Mouse (Mus musculus) forebrain, embryonic 15.5 days (tissue): ENCODE data around the gene Nrtn. TPM values are rescaled to one million over a fixed set of nuclear protein-coding genes. Genes with fewer than 3 reads are reported as not detected.

ENCODE experiments used
- ATAC-seq: fragments of 200-750 bp; cut with Nextera tagmentation; replicated peaks from 2 replicates; pipeline ENCODE4 v1.8.0; 2017; ENCODE audit warnings: mild to moderate bottlenecking, moderate TSS enrichment, moderate library complexity
- H3K27ac ChIP-seq: fragments of 300-500 bp; sonication (generic); replicated peaks from 2 replicates; pipeline ENCODE4 v1.5.1; 2015; ENCODE audit warnings: mild to moderate bottlenecking, inconsistent platforms
- H3K27me3 ChIP-seq: fragments of 300-500 bp; sonication (generic); 2 replicates; pipeline ENCODE4 v1.6.1; 2015; ENCODE audit warnings: inconsistent platforms
- H3K36me3 ChIP-seq: fragments of 300-500 bp; sonication (generic); 2 replicates; pipeline ENCODE4 v1.6.1; 2015; ENCODE audit warnings: mild to moderate bottlenecking, inconsistent platforms
- H3K4me1 ChIP-seq: fragments of 300-500 bp; sonication (generic); 2 replicates; pipeline ENCODE4 v1.6.1; 2015; ENCODE audit warnings: inconsistent platforms
- H3K4me2 ChIP-seq: fragments of 300-500 bp; sonication (generic); replicated peaks from 2 replicates; pipeline ENCODE4 v1.6.1; 2015; ENCODE audit warnings: mild to moderate bottlenecking, inconsistent platforms
- H3K4me3 ChIP-seq: fragments of 300-500 bp; sonication (generic); 2 replicates; pipeline ENCODE4 v1.5.1; 2015; ENCODE audit warnings: mild to moderate bottlenecking, inconsistent platforms
- H3K9ac ChIP-seq: fragments of 300-500 bp; sonication (generic); replicated peaks from 2 replicates; pipeline ENCODE4 v1.6.1; 2015; ENCODE audit warnings: mild to moderate bottlenecking, inconsistent platforms
- H3K9me3 ChIP-seq: fragments of 300-500 bp; sonication (generic); 2 replicates; pipeline ENCODE4 v1.6.1; 2016; ENCODE audit warnings: inconsistent platforms
- WGBS: fragments of 180-500 bp; shearing (Covaris S2); methylation state at CpG from one replicate; pipeline ENCODE4 v1.1.7; 2015; ENCODE audit warnings: mixed read lengths; 5-methylcytosine and 5-hydroxymethylcytosine counted together
- polyA plus RNA-seq: library from polyadenylated mRNA; unstranded; fragments of >200 nt; fragmentation: Nextera tagmentation; extraction: Ambion mirVana; gene quantifications from 2 replicates; pipeline ENCODE4 v1.2.1, GENCODE M21; 2015

Nrtn gene
- polyA plus RNA-seq, 1 experiment from 2014 or later = 1.2 TPM

DNA sequence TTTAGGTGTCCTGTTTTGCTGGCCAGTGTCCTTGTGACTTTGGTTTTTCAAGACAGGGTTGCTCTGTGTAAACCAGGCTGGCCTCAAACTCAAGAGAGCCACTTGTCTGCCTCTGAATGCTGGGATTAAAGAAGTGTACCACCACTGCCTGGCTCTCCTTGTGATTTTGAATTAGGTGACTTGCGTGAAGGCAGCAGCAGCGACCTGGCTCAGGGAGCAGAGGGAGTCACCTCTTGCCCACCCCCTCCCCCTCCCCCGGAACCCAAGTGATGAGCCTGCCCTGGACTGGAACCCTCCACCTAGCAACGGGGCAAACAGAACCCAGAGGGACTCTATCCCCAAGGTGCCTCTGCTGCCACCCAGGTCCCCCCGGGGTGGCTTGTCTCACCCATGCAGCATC is 12.6 kb upstream of the Nrtn start, which contains the start of gene Prr22:
Gene Prr22 (plus strand): TSS at position 301 of the 400 bp plus-strand sequence.
- Histone ChIP-seq H3K9ac (no peak within 1 kb of the TSS), H3K27me3 (no peaks in the 10 kb centered on the region), H3K4me2 (no peak within 1 kb of the TSS), H3K4me1 (peaks cover 7% of the 10 kb centered on the region), H3K36me3 (peaks cover 39% of the 10 kb centered on the region), H3K27ac (no peak within 1 kb of the TSS), H3K9me3 (no peaks in the 10 kb centered on the region), H3K4me3 (no peak within 1 kb of the TSS)
- ATAC-seq = no peak
- 92% methylated on average over 5 of the region's 5 CpGs for WGBS

- peaks cover 10% of the 10 kb centered on the region for H3K4me1 ChIP-seq
- no peak for ATAC-seq
- H3K4me3 ChIP-seq = no peak overlapping the region
- H3K27ac ChIP-seq = no peak overlapping the region
- H3K9ac ChIP-seq = no peak overlapping the region
- H3K27me3 ChIP-seq = no peaks in the 10 kb centered on the region
- H3K9me3 ChIP-seq = no peaks in the 10 kb centered on the region
- peaks cover 39% of the 10 kb centered on the region for H3K36me3 ChIP-seq
- H3K4me2 ChIP-seq = no peak overlapping the region
- 95% methylated on average over 11 of the region's 11 CpGs for WGBS
These were observed 11.6 kb upstream of the Nrtn start for GRCm38 (mm10) chr17:56768941-56769340.

GRCm38 (mm10) chr17:56767531-56768135 is 10.3 kb upstream of the Nrtn start:
- Histone ChIP-seq H3K4me2 (no peak overlapping the region), H3K9ac (no peak overlapping the region), H3K9me3 (no peaks in the 10 kb centered on the region), H3K27ac (no peak overlapping the region), H3K27me3 (no peaks in the 10 kb centered on the region), H3K4me3 (no peak overlapping the region), H3K4me1 (peaks cover 20% of the 10 kb centered on the region), H3K36me3 (peaks cover 39% of the 10 kb centered on the region)
- 95% methylated on average over 29 of the region's 29 CpGs for WGBS
- ATAC-seq = no peak

- Histone ChIP-seq H3K4me3 (no peak overlapping the region), H3K9ac (no peak overlapping the region), H3K36me3 (peaks cover 39% of the 10 kb centered on the region), H3K4me2 (no peak overlapping the region), H3K9me3 (no peaks in the 10 kb centered on the region), H3K27ac (no peak overlapping the region), H3K27me3 (no peaks in the 10 kb centered on the region), H3K4me1 (peaks cover 26% of the 10 kb centered on the region)
- WGBS = 94% methylated on average over 27 of the region's 27 CpGs
- no peak for ATAC-seq
These were observed 9.5 kb upstream of the Nrtn start for GRCm38 (mm10) chr17:56766631-56767405.

GRCm38 (mm10) chr17:56765431-56765830 is 8.1 kb upstream of the Nrtn start:
- WGBS = 50% methylated on average over 12 of the region's 12 CpGs
- peaks cover 2% of the 10 kb centered on the region; the same call in 1 of the 2 replicates for H3K27me3 ChIP-seq
- peak overlapping the region; percentile 97 for H3K27ac ChIP-seq
- H3K4me2 ChIP-seq = peak overlapping the region; percentile 60
- H3K4me1 ChIP-seq = peaks cover 30% of the 10 kb centered on the region
- peak overlapping the region; percentile 78 for H3K4me3 ChIP-seq
- peak overlapping the region; percentile 75 for H3K9ac ChIP-seq
- H3K36me3 ChIP-seq = peaks cover 36% of the 10 kb centered on the region
- no peaks in the 10 kb centered on the region for H3K9me3 ChIP-seq
- peak; percentile 12 for ATAC-seq

DNA sequence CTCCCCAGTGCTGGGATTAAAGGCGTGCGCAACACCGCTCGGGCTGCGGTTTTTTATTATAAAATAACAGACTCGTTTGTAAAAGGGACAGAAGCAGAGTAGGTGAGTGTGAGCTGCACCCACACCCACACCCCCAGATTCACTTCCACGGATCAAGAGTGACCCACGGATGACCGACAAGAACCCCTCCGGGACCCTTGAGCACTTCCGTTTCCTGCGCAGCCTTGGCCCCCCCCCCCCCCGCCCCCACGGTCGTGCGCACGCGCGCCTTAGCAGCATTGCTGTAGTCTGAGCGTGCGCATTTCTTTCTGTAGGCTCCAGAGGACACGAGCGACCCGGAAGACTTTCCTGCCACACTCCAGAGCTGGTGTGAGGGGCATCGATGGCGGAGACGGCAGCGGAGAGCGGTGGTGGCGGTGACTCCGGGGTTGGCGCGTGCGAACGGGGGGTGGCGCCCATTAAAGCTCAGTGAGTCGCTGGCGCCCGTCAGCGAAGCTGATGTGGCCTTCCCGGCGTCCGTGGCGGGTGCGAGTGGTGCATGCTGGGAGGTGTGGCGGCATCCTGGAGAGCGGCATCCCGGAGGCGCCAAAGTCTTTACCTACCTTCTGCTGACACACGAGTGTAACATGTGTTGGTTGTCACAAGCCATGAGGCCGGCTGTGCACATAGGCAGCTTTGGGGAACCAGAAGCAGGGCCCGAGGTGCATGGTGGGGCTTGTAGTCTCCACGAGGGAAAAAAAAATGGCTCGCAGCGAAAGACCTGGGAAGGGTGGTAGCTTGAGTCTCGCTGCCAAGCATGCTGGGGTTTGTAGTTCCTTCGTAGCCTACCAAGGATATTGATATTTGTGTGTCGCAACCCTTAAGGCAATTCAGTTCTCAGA is 7.4 kb upstream of the Nrtn start, which contains the start of gene Dus3l:
Gene Dus3l (plus strand): TSS at position 284 of the 881 bp plus-strand sequence.
- Histone ChIP-seq H3K4me3 (peak within 1 kb of the TSS; percentile 78), H3K27me3 (peaks cover 6% of the 10 kb centered on the region; the same call in 1 of the 2 replicates), H3K36me3 (peaks cover 29% of the 10 kb centered on the region), H3K9ac (peak within 1 kb of the TSS; percentile 75), H3K27ac (peak within 1 kb of the TSS; percentile 97), H3K4me1 (peaks cover 30% of the 10 kb centered on the region), H3K4me2 (peak within 1 kb of the TSS; percentile 60), H3K9me3 (no peaks in the 10 kb centered on the region)
- 1% methylated on average over 55 of the region's 58 CpGs for WGBS
- ATAC-seq = peak; percentile 87

DNA sequence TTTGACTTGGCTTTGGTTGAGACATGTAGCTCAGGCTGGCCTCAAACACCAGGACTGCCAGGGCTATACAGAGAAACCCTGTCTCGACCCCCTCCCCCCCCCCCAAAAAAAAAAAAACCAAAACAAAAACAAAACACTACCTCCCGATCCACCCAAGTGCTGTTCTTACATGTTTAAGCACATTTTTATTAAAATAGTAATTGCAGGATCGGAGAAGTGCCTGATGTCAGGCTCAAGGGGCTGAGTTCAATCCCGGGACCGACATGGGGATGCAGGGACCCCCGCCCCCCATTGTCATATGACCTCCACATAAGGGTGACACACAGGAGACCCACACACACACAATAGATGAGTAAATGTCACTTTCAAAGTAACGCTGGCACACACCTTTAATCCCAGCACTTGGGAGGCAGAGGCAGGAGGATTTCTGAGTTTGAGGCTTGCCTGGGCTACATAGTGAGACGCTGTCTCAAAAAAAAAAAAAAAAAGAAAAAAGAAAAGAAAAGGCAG is 6.5 kb upstream of the Nrtn start:
- H3K27ac ChIP-seq = peak overlapping the region; percentile 97; the same call in 1 of the 2 replicates
- H3K9me3 ChIP-seq = no peaks in the 10 kb centered on the region
- ATAC-seq = no peak
- peaks cover 30% of the 10 kb centered on the region for H3K4me1 ChIP-seq
- peaks cover 20% of the 10 kb centered on the region for H3K36me3 ChIP-seq
- peak overlapping the region; percentile 75; the same call in 1 of the 2 replicates for H3K9ac ChIP-seq
- H3K27me3 ChIP-seq = peaks cover 6% of the 10 kb centered on the region; the same call in 1 of the 2 replicates
- peak overlapping the region; percentile 78 for H3K4me3 ChIP-seq
- H3K4me2 ChIP-seq = peak overlapping the region; percentile 60
- WGBS = 73% methylated on average over 8 of the region's 8 CpGs

GRCm38 (mm10) chr17:56762769-56763731 is 5.7 kb upstream of the Nrtn start:
- H3K36me3 ChIP-seq = peaks cover 12% of the 10 kb centered on the region
- no peak overlapping the region for H3K4me3 ChIP-seq
- H3K4me1 ChIP-seq = peaks cover 30% of the 10 kb centered on the region
- H3K27me3 ChIP-seq = peaks cover 11% of the 10 kb centered on the region; the same call in 1 of the 2 replicates
- peak overlapping the region; percentile 82 for H3K4me2 ChIP-seq
- WGBS = 48% methylated on average over 27 of the region's 27 CpGs
- no peak overlapping the region for H3K9ac ChIP-seq
- ATAC-seq = no peak
- H3K9me3 ChIP-seq = no peaks in the 10 kb centered on the region
- peak overlapping the region; percentile 97 for H3K27ac ChIP-seq

GRCm38 (mm10) chr17:56761991-56762410 is 4.7 kb upstream of the Nrtn start:
- ATAC-seq = peak; percentile 27
- under 1% methylated on average over 28 of the region's 28 CpGs for WGBS
- H3K9me3 ChIP-seq = no peaks in the 10 kb centered on the region

DNA sequence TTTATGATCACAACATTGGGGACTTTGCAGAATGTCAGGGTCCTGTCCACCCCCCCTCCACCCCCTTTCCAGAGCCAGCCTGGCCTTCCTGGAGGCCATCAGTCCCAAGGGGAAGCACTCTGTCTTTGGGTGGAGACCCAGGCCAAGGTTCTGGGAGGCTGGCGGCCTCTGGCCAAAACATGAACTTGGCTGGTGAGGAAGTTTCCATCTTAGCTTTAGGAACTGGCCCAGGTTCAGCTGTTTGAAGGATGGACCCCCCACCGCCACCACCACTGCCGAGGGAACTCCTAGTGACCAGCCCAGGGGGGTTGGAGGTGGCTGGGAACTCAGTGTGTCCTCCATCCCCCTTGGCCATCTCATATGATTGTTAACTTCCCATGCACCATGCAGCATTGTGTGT is 3.7 kb upstream of the Nrtn start:
- Histone ChIP-seq H3K27ac (no peak overlapping the region), H3K27me3 (peaks cover 28% of the 10 kb centered on the region), H3K36me3 (no peaks in the 10 kb centered on the region), H3K9me3 (no peaks in the 10 kb centered on the region), H3K4me2 (no peak overlapping the region), H3K4me3 (no peak overlapping the region), H3K4me1 (peaks cover 42% of the 10 kb centered on the region), H3K9ac (no peak overlapping the region)
- WGBS = 60% methylated on average over 3 of the region's 3 CpGs
- no peak for ATAC-seq

More at GRCm38 (mm10) chr17:56761991-56762410, 4.7 kb upstream of the Nrtn start:
- Histone ChIP-seq H3K27me3 (peaks cover 19% of the 10 kb centered on the region), H3K4me2 (peak overlapping the region; percentile 82), H3K36me3 (peaks cover 4% of the 10 kb centered on the region; the same call in 1 of the 2 replicates), H3K4me3 (peak overlapping the region; percentile 55), H3K27ac (peak overlapping the region; percentile 97), H3K9ac (peak overlapping the region; percentile 66), H3K4me1 (peaks cover 38% of the 10 kb centered on the region)
